Mouse (Mus musculus) olfactory bulb, adult 2 months (tissue): ENCODE results near the gene Sp100.
"Not testable (repeated sequence)": the region's sequence is repeated elsewhere in the genome, so short reads cannot be mapped to it uniquely, and the experiment has no call there.

Experiments
- CTCF ChIP-seq: fragments of 200-500 bp; IDR thresholded peaks from 2 replicates; pipeline ENCODE4 v1.5.1; 2012; ENCODE audit warnings: low read depth, mild to moderate bottlenecking, low read length, moderate library complexity; ENCODE audit not compliant: insufficient read depth
- POLR2A ChIP-seq: fragments of 200-500 bp; IDR thresholded peaks from 2 replicates; pipeline ENCODE4 v1.6.1; 2012; ENCODE audit warnings: mild to moderate bottlenecking, low read depth, low read length, moderate library complexity; ENCODE audit not compliant: insufficient read depth

DNA sequence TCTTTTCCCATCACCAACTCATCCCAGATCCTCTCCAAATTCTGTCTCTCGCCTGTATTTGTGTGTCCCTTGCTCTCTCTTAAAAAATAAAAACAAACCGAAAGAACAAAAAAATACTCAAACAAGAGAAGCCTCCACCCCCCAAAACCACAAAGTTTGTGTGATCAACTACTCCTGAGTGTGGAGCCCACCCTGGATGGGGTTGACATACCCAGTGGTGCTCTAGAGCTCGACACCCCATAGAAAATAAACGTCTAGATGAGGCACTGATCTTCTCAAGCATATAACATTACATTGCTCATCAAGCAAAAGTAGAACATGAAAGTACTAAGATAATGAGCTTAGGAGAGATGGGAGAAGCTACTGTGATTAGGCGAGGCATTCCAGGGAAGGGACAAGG is 32.6 kb upstream of the Sp100 start:
- TF ChIP-seq CTCF, POLR2A: not testable (repeated sequence)
